ENCODE assay signal across 20 mouse cellular contexts in genomic region chr16:95264324-95264723, GRCm38 (mm10). TPM values are rescaled to one million over a fixed set of nuclear protein-coding genes. Genes with fewer than 3 reads are reported as not detected.
DNase-seq lines count a peak whose midpoint lies in the region; ATAC-seq and TF ChIP-seq lines count a peak whose summit lies in the region.
"Had no signal": no experiment of that assay in that cellular context is flagged by ENCODE, and none has a peak within 500 bp of the region (broad histone marks: within the 10 kb centered on the region; RNA-seq: fewer than 3 reads in every experiment).

No protein-coding gene starts in this region.

- H3K27me3 ChIP-seq in embryonic facial prominence, embryonic 14.5 days (replicated peaks; ENCODE audit: control insufficient read depth, insufficient read depth, low read length): no peaks in the 10 kb centered on the region
- H3K27me3 ChIP-seq in embryonic facial prominence, embryonic 10.5 days (replicated peaks; ENCODE audit: low read depth, poor library complexity, severe bottlenecking): no peaks in the 10 kb centered on the region
- no peaks in the 10 kb centered on the region for H3K27me3 ChIP-seq in myocyte (ENCODE audit: control insufficient read depth, insufficient read depth, insufficient read length)
- H3K27me3 ChIP-seq: forebrain, embryonic 13.5 days; midbrain, embryonic 12.5 days had no signal

- no peak overlapping the region for H3K27ac ChIP-seq in embryonic facial prominence, embryonic 14.5 days (replicated peaks; ENCODE audit: low read depth, low read length)
- no peak overlapping the region for H3K27ac ChIP-seq in embryonic facial prominence, embryonic 10.5 days (replicated peaks)
- H3K27ac ChIP-seq: embryonic facial prominence, embryonic 13.5 days; forebrain, embryonic 13.5 days; hindbrain, embryonic 10.5 days; layer of hippocampus, adult 2 months; midbrain, embryonic 12.5 days had no signal

- no peaks in the 10 kb centered on the region for H3K36me3 ChIP-seq in embryonic facial prominence, embryonic 14.5 days (ENCODE audit: control insufficient read depth, insufficient read depth, low read length)
- H3K36me3 ChIP-seq in embryonic facial prominence, embryonic 10.5 days (replicated peaks): no peaks in the 10 kb centered on the region
- no peaks in the 10 kb centered on the region for H3K36me3 ChIP-seq in myocyte (ENCODE audit: control insufficient read depth, insufficient read depth)
- H3K36me3 ChIP-seq: embryonic facial prominence, embryonic 13.5 days; hindbrain, embryonic 10.5 days; midbrain, embryonic 12.5 days had no signal

- H3K9me3 ChIP-seq in embryonic facial prominence, embryonic 14.5 days (ENCODE audit: control insufficient read depth, low read length): no peaks in the 10 kb centered on the region
- H3K9me3 ChIP-seq in embryonic facial prominence, embryonic 10.5 days: no peaks in the 10 kb centered on the region
- H3K9me3 ChIP-seq: embryonic facial prominence, embryonic 13.5 days; forebrain, embryonic 13.5 days; hindbrain, embryonic 10.5 days; midbrain, embryonic 12.5 days had no signal

- no peak overlapping the region for H3ac ChIP-seq in myocyte (ENCODE audit: control insufficient read depth, insufficient read length)

- ATAC-seq in embryonic facial prominence, embryonic 14.5 days (ENCODE audit: low read depth): peak; percentile 70; the same call in 1 of the 2 replicates
- ATAC-seq: forebrain, embryonic 13.5 days had no signal

- DNase-seq in embryonic facial prominence, embryonic 14.5 days (ENCODE audit: low spot score): no peak
- no peak for DNase-seq in embryonic facial prominence, embryonic 10.5 days (ENCODE audit: low spot score)
- peak; percentile 27 for DNase-seq in kidney, adult 18-20 months
- DNase-seq in kidney, adult 8-10 months: no peak
- DNase-seq in MN1 (ENCODE audit: low spot score): peak; percentile 35
- DNase-seq in right cerebral cortex, postnatal 14 days: no peak
- DNase-seq: adrenal gland, postnatal 10 days; cerebellum, adult 18-20 months; cerebellum, postnatal 14 days; gastrocnemius, postnatal 14 days; kidney, adult 11 months; kidney, postnatal 14 days; lung, postnatal 10 days; thymus, postnatal 14 days had no signal

- no peak overlapping the region for H3K9ac ChIP-seq in embryonic facial prominence, embryonic 14.5 days (ENCODE audit: low read depth, low read length)
- H3K9ac ChIP-seq: embryonic facial prominence, embryonic 13.5 days; forebrain, embryonic 13.5 days; midbrain, embryonic 12.5 days had no signal

- H3K79me2 ChIP-seq in myocyte (ENCODE audit: control insufficient read depth, insufficient read depth): no peaks in the 10 kb centered on the region

- H3K4me1 ChIP-seq in embryonic facial prominence, embryonic 14.5 days (ENCODE audit: control insufficient read depth, insufficient read depth, low read length): peaks cover 9% of the 10 kb centered on the region; the same call in 1 of the 2 replicates
- H3K4me1 ChIP-seq in embryonic facial prominence, embryonic 10.5 days: peaks cover 54% of the 10 kb centered on the region
- H3K4me1 ChIP-seq: forebrain, embryonic 13.5 days; midbrain, embryonic 12.5 days had no signal

- no peak for TF ChIP-seq POLR2A in myocyte (IDR thresholded peaks at IDR 0.05; ENCODE audit: insufficient read length, low read depth)

- H3K4me3 ChIP-seq in embryonic facial prominence, embryonic 14.5 days (ENCODE audit: low read depth, low read length): no peak overlapping the region
- H3K4me3 ChIP-seq in embryonic facial prominence, embryonic 10.5 days: no peak overlapping the region
- no peak overlapping the region for H3K4me3 ChIP-seq in myocyte
- H3K4me3 ChIP-seq: embryonic facial prominence, embryonic 13.5 days; forebrain, embryonic 13.5 days; hindbrain, embryonic 10.5 days; layer of hippocampus, adult 2 months; midbrain, embryonic 12.5 days had no signal

- 45% methylated on average over 5 of the region's 5 CpGs for WGBS in embryonic facial prominence, embryonic 14.5 days
- WGBS in embryonic facial prominence, embryonic 10.5 days: 47% methylated on average over 5 of the region's 5 CpGs

- no peak overlapping the region for H3K4me2 ChIP-seq in embryonic facial prominence, embryonic 14.5 days (ENCODE audit: low read depth, low read length)
- H3K4me2 ChIP-seq in myocyte (ENCODE audit: low read depth): peak overlapping the region; percentile 12
- H3K4me2 ChIP-seq: embryonic facial prominence, embryonic 13.5 days; forebrain, embryonic 13.5 days; midbrain, embryonic 12.5 days had no signal

TF ChIP-seq in myocyte, 11 proteins besides CTCF, POLR2A, EP300 and RAD21:
- TF ChIP-seq USF1 (IDR thresholded peaks at IDR 0.05; ENCODE audit: low read depth): no peak
- TF ChIP-seq CEBPB (IDR thresholded peaks at IDR 0.05; ENCODE audit: insufficient read depth, poor library complexity, severe bottlenecking): peak; percentile 72; the same call in 1 of the 2 replicates

RNA-seq across cellular contexts. Expression of gene Kcnj15, which starts 7.0 kb away (rescaled TPM):
- 2.4 and 2.7 TPM in 2 replicates for polyA plus RNA-seq in embryonic facial prominence, embryonic 14.5 days (2014; fragmentation: Nextera tagmentation; extraction: Ambion mirVana)
- 0.33 and 0.45 TPM in 2 replicates for polyA plus RNA-seq in embryonic facial prominence, embryonic 10.5 days (2016; fragmentation: Nextera tagmentation; extraction: Ambion mirVana)
- 0.01 TPM for polyA plus RNA-seq in myocyte (2012; fragmentation: generic; extraction: Trizol)

Comparison
In these comparisons a context has a peak if more than half of its experiments do, and no peak if none do; other contexts are left out.
1. DNase-seq: peak in kidney, adult 18-20 months (single experiment) and MN1 (single experiment); none in embryonic facial prominence, embryonic 14.5 days (single experiment), embryonic facial prominence, embryonic 10.5 days (single experiment), kidney, adult 8-10 months (0 of 2) and right cerebral cortex, postnatal 14 days (single experiment).